Mouse (Mus musculus) right cerebral cortex, postnatal 10 days (tissue): ENCODE measurements around the gene Taok3.

Source experiments
- DNase-seq, 2 experiments: peaks; one replicate each; pipeline ENCODE4 v3.0.0; 2021; ENCODE audit warnings: low spot score in 2 of 2

The Taok3 gene

DNA sequence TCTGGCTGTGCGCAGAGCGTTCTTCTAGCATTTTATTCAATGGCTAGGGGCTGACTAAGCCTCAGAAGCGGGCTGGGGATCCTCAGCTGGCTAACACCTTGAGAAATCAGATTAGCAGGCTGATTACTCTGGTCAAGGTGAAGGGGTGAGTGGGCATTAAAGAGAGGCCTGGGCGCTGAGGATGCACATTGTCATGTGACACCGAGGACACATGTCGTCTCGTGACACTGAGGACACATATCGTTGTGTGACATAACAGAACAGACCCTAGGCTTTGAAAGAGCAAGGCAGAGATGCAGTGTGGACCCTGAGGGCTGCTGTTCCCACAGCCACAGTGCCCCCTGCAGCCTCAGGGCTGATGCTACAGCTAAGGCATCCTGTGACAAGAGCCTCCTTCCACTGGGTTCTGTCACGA is 23.8 kb downstream of the Taok3 start:
- no peak for DNase-seq

DNA sequence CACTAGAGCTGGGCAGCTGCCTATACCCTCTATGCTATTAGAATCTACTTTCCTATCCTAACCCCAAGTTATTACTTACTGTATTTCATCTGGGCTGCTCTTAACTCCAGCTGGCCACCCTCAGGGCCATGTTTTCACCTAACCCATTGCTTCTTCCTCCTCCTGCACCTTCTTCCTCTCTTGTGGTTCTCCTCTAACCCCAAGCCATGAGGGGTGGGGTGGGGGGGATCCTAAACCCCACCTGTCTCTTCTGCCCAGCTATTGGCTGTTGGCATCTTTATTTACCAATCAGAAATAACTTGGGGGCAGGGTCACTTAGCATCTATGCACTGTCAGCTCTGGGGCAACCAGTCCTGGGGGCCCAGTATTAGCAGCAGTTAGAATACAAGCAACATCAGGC is 26.2 kb downstream of the Taok3 start:
- no peak for DNase-seq

DNA sequence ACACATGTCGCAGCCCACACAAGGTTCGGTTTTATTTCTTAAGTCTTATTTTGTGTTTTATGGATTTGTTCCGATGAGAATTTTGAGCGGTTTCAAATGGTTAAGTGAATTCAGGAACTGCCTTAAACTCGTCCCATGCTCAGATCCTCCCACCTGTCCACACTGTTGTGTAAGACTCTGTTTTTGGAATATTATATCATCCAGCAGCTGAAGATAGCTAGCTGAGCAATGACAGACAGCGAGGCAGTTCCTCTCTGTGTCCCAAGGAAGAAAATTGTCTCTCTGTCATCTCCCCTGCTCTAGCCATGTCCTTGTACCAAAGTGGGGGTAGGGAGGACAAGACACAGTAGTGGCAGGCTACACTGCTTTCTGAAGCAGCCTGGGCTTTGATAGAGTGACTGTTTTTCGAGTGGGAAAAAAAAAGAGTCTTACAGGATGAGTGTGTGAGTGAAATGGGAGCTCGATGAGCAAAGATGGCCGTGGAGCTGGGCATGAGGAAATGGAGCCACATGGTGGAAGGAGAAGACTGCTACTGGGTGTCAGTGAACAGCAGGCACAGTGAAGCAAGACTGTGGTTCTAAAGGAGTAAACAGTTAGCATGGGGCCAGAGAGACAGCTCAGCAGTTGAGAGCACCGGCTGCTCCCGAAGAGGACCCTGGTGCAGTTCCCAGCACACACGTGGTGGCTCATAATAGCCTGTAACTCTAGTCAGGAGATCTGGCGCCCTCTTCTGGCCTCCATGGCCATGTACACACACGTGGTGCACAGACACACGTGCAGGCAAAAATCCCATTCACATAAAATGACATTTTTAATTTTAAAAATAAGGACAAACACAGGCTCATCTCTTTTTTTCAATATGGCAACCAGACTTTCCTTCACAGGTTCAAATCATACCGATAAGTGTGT is 27.5 kb downstream of the Taok3 start:
- no peak for DNase-seq

DNA sequence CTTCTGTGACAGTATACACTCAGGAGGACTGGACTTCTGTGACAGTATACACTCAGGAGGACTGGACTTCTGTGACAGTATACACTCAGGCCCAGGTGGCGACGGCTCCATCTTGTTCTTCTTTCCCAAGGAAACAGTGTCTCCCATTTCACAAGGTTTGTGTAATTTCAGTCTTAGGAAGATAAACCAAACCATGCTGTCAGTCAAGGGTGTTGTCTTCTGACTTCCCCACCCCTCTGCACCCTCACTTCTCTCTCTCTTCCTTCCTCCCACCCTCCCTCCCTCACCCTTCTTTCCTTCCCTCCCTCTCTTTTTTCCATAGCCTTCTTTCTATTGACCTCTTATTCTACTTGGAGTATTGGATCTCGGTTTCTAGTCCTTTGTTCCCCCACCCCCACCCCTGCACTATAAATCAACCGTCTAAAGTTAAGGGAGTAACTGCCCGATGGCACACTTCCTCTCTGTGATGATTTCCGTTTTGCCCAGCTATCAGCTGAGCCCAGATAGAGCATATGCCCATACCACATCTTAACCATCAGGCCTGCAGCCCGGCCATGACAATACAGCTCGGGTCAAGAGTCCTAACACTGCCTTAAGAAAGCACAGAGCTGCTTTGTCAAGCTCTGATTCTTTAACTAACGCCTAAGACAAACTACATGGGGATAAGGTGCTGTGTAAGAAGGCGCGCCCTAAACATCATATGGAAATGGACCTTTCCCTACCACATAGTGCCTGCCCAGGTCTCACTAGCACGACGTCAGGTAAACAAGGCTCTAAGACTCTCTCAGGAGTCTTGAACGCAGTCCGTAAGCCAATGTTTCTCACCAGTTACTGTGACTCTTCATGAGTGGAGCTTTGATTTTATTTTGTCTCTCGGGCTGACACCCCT is 29.4 kb downstream of the Taok3 start:
- DNase-seq: no peak

DNA sequence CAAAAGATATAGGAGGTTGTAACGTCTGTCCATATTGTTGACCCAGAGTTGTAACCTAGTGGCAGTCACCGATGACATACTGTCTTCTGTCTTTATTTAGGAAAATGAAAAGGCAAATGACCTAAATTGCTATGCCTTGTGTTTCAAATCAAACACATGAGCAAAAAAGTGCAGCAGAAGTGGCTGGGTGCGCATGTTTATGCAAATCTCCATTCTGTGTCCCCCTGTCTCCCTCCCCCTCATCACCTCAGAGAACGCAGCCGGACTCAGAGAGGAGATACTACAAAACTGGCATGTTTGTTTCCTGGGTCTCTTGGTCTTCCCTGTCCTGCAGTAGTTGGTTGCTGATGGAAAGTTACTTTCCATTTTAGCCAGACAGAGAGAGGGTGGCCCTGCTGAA is 30.1 kb downstream of the Taok3 start:
- DNase-seq: no peak

DNA sequence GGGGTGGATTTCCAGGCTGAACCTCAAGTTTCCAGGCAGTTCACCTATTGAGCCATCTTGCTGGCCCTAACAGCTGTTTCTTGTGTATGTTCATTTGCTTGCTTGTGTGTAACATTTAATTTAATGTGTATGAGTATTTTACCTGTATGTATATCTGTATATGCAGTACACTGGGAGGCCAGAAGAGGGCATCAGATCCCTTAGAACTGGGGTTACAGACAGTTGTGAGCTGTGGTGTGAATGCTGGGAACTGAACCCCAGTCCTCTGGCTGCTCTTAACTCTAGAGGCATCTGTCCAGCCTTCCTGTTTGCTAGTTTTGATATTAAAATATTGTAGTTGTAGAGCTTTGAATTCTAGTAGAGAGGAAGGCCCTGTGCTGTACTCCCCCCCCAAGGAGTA is 33.0 kb downstream of the Taok3 start:
- no peak for DNase-seq

DNA sequence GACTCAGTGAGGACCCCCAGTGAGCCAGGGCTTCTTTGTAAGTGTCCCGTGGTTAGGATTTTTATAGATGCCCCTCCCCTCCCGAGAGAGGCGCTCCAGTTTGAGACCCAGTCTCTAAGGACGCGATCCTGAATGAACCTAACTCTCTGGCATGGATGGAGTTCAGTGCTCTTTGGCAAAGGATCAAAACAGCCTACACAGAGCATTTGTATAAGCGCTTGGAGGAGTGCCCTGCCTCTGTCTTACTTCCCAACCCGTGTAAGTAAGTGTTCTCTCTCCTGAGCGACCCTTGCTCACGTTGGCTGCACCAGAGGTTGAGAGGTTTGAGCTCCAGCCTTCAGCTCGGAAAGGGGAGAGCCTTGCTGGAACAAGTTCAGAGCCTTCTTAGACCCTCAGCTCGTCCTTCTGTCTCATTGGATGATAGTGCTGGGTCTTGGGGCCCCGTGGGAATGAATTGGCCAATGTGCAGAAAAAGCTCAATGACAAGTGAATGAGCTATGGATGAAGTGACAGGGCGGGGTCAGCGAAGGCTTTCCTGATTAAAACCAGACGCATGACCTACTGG is 33.7 kb downstream of the Taok3 start:
- DNase-seq: peak; percentile 37 to 55

DNA sequence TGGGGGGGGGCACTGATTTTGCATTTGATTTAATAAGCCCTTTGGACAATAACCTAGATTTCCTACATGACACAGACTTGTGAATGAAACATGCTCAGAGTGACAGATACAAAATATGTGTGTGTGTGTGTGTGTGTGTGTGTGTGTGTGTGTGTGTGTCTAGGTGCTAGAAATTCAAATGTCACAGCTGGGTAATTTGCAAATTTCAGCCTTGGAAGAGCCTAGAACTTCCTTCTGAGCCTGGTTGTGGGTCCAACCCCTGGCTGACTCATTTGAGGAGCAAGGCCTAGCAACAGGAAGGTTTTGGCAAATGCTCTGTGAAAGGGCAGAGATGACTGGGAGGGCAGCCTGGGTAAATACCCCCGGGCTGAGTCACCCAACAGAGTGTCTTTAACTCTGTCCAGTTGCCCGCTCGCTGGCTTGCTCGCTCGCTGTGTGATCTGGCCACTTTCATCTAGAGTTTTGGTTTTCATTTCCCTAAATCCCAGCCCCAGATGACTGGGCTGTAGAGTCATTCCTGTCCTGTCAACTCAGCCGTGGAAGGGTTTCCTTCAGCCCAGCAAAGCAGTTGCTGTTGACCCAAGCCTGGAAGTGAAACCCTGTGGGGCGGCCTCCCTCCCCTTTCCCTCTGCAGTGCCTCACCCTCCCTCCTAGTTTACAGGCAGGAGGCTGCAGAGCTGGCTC is 38.5 kb downstream of the Taok3 start:
- no peak for DNase-seq

DNA sequence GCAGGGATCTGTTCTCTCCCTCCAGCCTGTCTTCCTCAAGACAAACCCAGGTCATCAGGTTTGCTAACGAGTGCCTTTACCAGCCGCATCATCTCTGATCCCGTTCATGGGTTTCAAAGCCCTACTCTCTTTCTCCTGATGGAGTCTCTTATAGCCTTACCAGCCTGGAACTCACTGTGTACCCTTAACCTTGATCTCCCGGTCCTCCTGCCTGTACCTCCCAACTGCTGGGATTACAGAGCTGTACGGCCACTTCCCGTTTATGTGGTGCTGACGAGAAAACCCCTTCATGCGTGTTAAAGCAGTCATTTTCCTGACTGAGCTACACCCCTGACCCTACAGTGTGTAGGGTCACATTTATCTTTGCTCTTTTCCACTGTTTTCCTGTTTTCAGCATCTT is 39.4 kb downstream of the Taok3 start:
- no peak for DNase-seq

DNA sequence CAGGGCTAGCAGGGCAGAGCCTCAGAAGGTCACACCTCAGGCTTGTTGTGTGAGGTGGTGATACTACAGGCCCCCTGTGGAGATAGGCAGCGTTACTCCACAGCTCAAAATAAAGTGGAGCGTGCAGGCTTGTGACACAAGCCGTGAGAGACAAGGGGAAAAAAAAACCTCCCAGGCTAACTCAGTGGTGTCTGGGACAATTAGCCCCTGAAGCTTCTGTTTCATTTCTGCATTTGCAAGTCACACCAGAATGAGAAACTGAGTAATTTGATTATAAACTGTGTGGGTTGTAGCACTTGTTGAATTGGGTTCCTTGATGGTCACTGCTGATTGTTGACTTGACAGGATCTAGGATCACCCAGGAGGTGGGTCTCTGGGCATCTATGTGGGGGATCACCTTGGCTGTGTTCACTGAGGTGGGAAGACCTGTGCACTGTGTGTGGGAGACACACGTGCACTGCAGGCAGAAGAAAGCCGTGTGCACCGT is 39.9 kb downstream of the Taok3 start:
- no peak for DNase-seq

DNA sequence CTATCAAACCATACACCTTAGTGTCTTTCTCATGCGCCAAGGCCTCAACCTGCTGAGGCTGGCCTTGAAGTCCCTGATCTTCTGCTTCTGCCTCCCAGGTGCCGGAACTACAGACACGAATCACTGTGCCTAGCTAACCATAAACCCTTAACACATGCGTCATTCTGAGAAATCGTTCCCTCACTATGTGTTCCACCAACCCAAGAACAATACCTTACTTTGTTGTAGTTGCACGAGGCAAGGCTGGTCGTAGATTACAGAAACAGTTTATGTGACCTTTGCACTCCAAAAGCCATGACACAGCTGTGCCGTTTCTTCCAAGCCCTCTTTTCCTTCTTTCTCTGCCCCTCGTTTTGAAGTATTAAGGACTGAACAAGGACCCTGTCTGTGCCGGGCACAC is 40.6 kb downstream of the Taok3 start:
- DNase-seq: no peak

DNA sequence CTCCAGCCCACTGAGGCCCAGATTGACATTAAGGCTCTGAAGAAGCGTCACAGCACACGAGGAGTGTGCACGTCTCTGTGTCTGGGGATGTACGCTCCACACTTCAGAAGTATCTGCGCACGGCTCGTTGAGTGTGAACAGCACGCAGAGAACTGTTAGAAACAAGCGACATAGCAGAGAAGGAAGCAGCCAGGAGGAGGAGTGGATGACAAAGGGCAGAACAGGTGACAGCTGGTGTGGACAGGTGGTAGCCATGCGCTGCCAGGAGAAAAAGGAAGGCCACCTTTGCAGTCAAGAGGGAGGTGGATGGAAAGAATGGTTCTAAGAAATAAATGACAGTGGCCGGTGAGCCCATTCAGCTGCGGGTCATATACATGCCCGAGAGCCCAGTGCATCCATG is 43.9 kb downstream of the Taok3 start:
- no peak for DNase-seq

DNA sequence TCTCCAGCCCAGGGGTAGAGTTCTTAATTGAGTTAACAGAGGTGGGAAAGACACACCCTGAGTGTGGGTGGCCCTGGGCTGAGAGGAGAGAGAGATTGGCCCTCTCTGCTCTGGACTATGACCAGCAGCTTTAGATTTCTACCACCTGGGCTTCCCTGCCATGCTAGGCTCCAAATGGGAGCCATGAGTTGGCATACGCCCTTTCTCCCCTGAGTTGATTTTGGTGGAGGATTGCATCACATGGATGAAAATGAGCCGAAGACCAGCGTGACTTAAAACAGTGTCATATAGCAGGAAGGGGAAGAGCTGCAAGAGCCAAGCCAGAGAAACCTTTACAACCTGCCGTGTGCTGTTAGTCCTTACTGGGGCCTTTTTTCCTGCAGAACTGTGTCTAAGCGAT is 44.6 kb downstream of the Taok3 start:
- no peak for DNase-seq

DNA sequence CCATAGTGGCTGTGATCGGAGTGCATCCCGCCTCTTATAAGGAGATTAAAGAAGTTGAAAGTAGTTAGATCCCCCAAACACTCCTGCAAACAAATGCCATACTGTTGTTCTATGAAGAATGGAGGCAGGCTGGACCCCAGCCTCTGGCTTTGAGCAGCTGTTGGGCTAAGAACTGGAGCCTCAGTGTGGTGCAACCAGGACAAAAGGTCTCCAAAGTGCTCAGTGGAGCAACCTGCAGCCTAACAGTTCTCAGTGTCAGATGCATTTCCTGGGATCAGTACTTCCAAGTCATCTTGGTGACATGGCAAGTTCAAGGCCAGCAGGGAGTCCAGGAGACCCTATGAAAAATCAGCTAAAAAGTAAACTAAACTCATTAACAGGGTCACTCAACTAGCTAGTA is 45.0 kb downstream of the Taok3 start:
- DNase-seq: no peak

DNA sequence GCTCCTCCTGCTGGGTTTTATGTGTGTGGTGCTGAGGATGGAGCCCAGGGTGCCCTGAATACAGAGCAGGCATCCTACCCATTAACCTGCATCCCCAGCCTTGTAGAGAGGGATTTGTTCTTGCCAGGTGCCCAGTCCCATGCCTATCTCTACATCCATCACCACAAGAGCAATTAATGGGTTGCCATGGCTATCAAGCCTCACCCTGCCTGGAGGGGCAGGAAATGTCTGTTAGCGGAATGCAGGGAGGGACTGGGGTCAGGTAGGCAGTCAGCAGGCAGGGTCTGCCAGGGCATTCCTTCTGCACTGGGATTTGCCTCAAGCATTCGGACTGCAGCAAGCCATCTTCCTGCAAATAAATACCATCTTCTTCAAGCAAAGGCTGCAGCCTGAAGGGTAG is 46.0 kb downstream of the Taok3 start:
- DNase-seq: no peak

DNA sequence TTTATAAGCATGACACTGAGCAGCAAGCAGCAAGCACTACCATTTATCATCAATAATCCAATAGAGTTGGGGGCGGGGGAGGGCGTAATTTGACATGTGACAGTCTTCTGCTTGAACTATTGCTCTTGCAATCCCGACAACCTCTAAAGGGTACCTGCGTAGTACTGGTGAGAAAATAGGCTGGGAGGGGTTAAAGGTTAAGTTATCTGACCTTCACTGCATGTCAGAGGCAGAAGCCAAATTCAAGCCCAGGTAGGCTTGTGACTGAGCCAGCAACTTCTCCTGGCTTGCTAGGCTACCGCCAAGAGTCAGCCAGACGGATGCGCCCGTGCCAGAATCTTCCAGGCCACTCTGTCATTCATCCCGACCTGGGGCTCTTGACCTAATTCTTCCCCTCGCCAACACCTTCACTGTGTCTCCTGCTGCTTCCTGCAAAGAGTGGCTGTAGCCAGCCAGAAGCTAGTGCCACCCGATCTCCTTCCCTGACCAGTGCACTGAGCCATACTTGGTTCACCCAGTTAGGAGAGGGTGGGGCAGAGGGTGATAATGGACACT is 47.0 kb downstream of the Taok3 start:
- no peak for DNase-seq

DNA sequence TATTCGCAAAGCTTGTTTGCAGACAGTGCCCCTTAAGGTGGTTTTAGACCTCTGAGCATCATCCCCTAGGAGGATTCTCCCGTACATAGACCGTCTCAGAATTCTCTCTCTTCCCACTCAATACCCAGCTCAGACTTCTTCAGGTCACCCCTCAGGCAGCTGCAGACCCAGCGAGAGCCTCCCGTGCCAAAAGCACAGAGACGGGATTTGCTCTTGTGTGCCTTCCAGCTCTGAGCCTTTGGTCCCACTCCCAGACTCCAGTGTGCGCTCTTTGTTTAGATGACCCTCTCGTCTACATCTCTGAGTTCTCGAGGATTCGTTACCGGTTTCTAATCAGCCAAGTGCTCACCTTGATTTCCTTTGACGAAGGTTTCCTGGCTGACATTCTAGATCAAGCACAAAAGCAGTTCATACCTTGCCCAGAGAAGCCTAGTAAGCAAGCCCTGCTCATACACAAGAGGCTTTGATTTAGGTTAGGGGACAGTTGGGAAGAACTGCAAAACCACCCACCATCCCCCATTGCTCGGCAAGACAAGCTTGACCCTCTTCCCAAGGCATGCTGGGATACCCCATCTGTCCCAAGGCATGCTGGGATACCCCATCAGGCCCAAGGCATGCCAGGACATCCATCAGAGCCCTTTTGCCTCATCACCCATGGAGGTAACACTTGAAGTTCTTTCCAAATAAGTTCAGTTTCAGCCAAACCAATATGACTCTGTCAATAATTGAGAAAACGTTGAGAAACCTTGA is 48.6 kb downstream of the Taok3 start:
- no peak for DNase-seq

DNA sequence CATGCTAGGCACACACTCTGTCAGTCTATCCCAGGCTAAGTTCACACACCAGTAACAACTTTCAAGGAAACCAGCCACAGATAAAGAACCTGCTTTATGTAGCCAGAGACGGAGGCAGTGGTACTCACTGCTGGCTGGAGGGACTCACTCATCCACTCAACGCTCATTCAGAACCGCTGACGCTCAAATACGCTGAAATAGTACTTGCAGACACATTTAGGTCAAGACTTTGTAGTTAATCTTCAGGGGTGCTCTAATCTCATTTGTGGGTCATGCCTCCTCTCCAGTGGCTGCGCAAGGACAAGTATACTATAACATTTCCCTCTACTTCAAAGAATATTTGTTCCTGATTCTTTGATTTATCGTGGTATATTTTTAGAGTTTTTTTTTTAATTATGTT is 54.1 kb downstream of the Taok3 start:
- no peak for DNase-seq

DNA sequence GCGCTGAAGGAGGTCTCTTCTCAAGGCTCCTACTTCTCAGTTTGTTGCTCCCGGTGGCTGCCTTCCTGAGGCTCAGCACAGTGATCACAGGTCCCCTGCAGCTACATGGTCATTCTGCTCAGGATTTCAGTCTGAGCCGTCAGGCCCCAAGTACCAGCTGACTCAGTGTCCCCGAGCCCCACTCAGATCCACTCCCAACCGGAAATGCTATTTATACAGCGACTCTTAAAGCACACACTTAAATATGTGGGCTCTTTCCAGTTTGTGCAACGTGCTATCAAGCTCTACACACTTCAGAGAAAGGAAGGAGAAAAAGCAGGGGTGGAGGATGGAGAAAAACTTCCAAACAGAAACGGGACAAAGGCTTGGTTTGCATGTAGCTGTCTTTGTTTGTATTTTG is 56.0 kb downstream of the Taok3 start:
- no peak for DNase-seq

DNA sequence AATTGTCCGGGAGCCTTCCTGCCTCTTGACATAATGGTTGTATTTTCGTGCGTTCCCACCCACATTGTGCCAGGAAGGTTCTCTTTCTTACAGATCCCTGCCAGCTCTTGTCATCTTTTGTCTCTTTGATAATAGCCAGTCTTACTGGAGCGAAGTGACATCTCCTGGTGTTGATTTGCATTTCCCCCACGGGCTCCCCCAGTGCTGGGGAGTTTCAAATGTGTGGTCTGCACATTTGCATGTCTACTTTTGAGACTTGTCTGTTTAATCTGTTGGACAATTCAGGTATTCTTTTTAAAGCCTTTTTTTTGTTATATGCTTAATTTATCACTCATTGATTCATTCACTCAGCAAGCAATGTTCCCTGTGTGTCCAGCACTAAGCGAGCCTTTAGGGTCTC is 58.1 kb downstream of the Taok3 start:
- no peak for DNase-seq

DNA sequence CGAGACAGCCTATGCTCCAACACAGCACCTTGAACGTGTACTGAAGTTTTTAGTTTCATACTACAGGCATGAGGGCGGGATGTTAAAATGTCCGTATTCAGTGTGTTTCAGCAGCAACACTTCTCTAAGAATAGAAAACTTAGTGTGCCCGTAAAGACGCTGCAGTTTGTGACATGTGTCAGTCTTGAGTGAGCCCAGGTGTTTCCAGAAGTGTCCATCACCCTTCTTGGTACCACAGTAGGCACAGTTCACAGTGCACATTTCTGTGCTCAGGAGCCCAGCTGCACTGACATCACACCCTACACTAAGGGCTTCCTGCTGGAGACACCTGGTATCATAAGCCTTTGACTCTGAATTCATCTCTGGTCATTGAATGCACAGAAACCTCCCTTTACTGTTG is 58.6 kb downstream of the Taok3 start:
- DNase-seq: no peak
